Comparison of ENCODE assay signal across 12 mouse cellular contexts in the genomic region with DNA sequence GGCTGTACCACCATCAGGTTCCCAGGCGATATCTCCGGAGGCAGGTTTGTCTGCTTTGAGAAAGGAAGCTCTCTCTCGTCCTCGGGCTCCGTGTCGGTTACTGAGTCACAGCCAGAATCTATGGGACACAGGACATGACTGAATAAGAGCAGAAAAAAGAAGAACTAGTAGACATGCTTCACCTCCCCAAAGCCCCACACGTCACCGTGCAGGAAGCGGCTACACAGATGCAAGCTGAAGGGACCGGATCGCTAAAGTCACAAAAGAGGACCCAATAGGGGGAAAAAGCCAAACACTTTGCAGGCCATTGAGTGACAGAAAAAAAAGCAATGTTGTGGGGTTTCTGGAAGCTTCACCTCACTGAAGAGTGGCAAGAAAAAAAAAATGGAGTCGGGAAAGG. TPM values are rescaled to one million over a fixed set of nuclear protein-coding genes. Genes with fewer than 3 reads are reported as not detected.
DNase-seq lines count a peak whose midpoint lies in the region; ATAC-seq and TF ChIP-seq lines count a peak whose summit lies in the region.
"Had no signal": no experiment of that assay in that cellular context is flagged by ENCODE, and none has a peak within 500 bp of the region (broad histone marks: within the 10 kb centered on the region; RNA-seq: fewer than 3 reads in every experiment).

No protein-coding gene starts in this region.

- DNase-seq in lung, postnatal 4 days: peak; percentile 38 to 50
- no peak for DNase-seq in lung, postnatal 0 days (ENCODE audit: low spot score)
- DNase-seq in naive thymus-derived CD4-positive, alpha-beta T cell, adult 2 months (ENCODE audit: low read depth): peak; percentile 57
- DNase-seq in thymus, postnatal 4 days: peak; percentile 41
- DNase-seq in left cerebral cortex, adult 9 months (ENCODE audit: low spot score in 2 of 2): no peak
- no peak for DNase-seq in hindbrain, postnatal 0 days (ENCODE audit: low spot score)
- DNase-seq in right cerebral cortex, adult 2 months (ENCODE audit: low spot score in 2 of 2): no peak
- DNase-seq: adrenal gland, postnatal 36 days; cerebellum, postnatal 14 days; heart, postnatal 36 days had no signal

- no peak overlapping the region for H3K27ac ChIP-seq in lung, postnatal 0 days (ENCODE audit: low read length)
- no peak overlapping the region for H3K27ac ChIP-seq in hindbrain, postnatal 0 days

- no peaks in the 10 kb centered on the region for H3K36me3 ChIP-seq in lung, postnatal 0 days (ENCODE audit: insufficient read depth, low read length)
- H3K36me3 ChIP-seq in hindbrain, postnatal 0 days (ENCODE audit: insufficient read depth, low read length): no peaks in the 10 kb centered on the region

- H3K27me3 ChIP-seq in lung, postnatal 0 days (replicated peaks; ENCODE audit: insufficient read depth, low read length): no peaks in the 10 kb centered on the region
- no peaks in the 10 kb centered on the region for H3K27me3 ChIP-seq in hindbrain, postnatal 0 days (ENCODE audit: insufficient read depth, low read length)

- H3K4me2 ChIP-seq in lung, postnatal 0 days (replicated peaks; ENCODE audit: low read depth, low read length): no peak overlapping the region
- no peak overlapping the region for H3K4me2 ChIP-seq in hindbrain, postnatal 0 days (ENCODE audit: low read depth, low read length)

- WGBS in lung, postnatal 0 days: 80% methylated on average over 12 of the region's 12 CpGs
- WGBS in hindbrain, postnatal 0 days: 84% methylated on average over 12 of the region's 12 CpGs

- H3K9me3 ChIP-seq in lung, postnatal 0 days (ENCODE audit: low read length): no peaks in the 10 kb centered on the region
- H3K9me3 ChIP-seq in hindbrain, postnatal 0 days (ENCODE audit: low read length): no peaks in the 10 kb centered on the region

- no peak overlapping the region for H3K4me3 ChIP-seq in lung, postnatal 0 days (ENCODE audit: low read depth, low read length)
- no peak overlapping the region for H3K4me3 ChIP-seq in hindbrain, postnatal 0 days (ENCODE audit: low read length)

- no peaks in the 10 kb centered on the region for H3K4me1 ChIP-seq in lung, postnatal 0 days (ENCODE audit: insufficient read depth, low read depth, low read length)
- H3K4me1 ChIP-seq in hindbrain, postnatal 0 days (ENCODE audit: insufficient read depth, low read length): no peaks in the 10 kb centered on the region

- TF ChIP-seq EP300 in lung, postnatal 0 days (IDR thresholded peaks at IDR 0.05): no peak

- H3K9ac ChIP-seq in lung, postnatal 0 days (replicated peaks; ENCODE audit: low read depth): no peak overlapping the region
- H3K9ac ChIP-seq in hindbrain, postnatal 0 days (replicated peaks; ENCODE audit: low read length): no peak overlapping the region

- TF ChIP-seq CTCF in lung, postnatal 0 days (IDR thresholded peaks at IDR 0.05): no peak
- no peak for TF ChIP-seq CTCF in hindbrain, postnatal 0 days (IDR thresholded peaks at IDR 0.05; ENCODE audit: low read depth)

- ATAC-seq in lung, postnatal 0 days: no peak
- peak; percentile 74 for ATAC-seq in common myeloid progenitor, adult 5-6 weeks (replicated peaks; ENCODE audit: low read depth, poor library complexity, severe bottlenecking)
- ATAC-seq in hindbrain, postnatal 0 days: no peak
- ATAC-seq: intestine, postnatal 0 days had no signal

RNA-seq across cellular contexts. Expression of a gene that starts 52.7 kb away (rescaled TPM):
- 8.6 and 9.0 TPM in 2 replicates for polyA plus RNA-seq in lung, postnatal 0 days (2015; fragmentation: Nextera tagmentation; extraction: Ambion mirVana)
- total RNA-seq in common myeloid progenitor, adult 5-6 weeks (2017): 10.0 and 10.2 TPM in 2 replicates
- 1.1 and 1.8 TPM in 2 replicates for total RNA-seq in hindbrain, postnatal 0 days (2014; rRNA removed)
- polyA plus RNA-seq in hindbrain, postnatal 0 days (2015; fragmentation: Nextera tagmentation; extraction: Ambion mirVana): 1.7 and 2.2 TPM in 2 replicates

Comparison
In these comparisons a context has a peak if more than half of its experiments do, and no peak if none do; other contexts are left out.
1. DNase-seq: peak in lung, postnatal 4 days (2 of 2), naive thymus-derived CD4-positive, alpha-beta T cell, adult 2 months (single experiment) and thymus, postnatal 4 days (single experiment); none in lung, postnatal 0 days (single experiment), left cerebral cortex, adult 9 months (0 of 2), hindbrain, postnatal 0 days (single experiment) and right cerebral cortex, adult 2 months (0 of 2).